Mouse (Mus musculus): ENCODE results near the gene Ralgapa2. TPM values are rescaled to one million over a fixed set of nuclear protein-coding genes. Genes with fewer than 3 reads are reported as not detected.
"Not testable (repeated sequence)": the region's sequence is repeated elsewhere in the genome, so short reads cannot be mapped to it uniquely, and the experiment has no call there.

The Ralgapa2 gene
- polyA plus RNA-seq, 3 experiments from 2014 or later, result 7.4 to 13.3 (median 11.4) TPM

DNA sequence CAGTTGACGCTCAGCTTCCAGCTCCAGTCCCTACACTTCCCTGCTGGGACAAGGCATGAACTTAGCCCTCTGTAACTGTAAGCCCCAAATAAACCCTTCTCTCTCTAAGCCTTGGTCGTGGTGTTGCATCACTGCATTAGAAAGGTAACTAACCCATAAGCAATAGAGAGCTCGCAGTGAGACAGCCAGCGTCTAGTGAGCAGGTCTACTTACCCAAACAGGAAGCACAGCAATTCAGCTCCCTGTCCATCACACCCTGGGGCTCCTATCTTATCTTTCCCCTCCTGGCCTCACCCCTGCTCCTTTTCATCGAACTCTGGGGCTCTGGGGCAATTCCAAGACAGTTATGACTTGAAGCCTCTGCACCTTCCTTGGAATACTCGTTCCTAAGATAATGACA, 13.8 kb downstream of the Ralgapa2 start:
- ATAC-seq, result no peak

DNA sequence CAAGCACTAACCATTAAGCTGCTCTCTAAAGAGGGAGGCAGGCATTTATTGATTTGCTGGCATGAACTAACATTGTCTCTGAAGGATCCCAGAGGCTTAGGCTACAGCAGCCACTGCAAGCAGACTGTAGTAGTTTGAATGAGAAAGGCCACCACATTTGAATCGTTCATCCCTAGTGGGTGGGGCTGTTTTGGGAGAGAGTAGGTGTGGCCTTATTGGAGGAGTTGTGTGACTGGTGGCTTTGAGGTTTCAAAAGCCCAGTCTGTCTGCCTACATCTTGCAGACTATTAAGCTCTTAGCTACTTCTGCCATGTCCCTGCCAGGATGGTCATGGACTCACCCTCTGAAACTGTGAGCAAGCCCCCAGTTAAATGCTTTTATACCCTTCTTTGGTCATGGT, 15.1 kb downstream of the Ralgapa2 start:
- ATAC-seq, result no peak

DNA sequence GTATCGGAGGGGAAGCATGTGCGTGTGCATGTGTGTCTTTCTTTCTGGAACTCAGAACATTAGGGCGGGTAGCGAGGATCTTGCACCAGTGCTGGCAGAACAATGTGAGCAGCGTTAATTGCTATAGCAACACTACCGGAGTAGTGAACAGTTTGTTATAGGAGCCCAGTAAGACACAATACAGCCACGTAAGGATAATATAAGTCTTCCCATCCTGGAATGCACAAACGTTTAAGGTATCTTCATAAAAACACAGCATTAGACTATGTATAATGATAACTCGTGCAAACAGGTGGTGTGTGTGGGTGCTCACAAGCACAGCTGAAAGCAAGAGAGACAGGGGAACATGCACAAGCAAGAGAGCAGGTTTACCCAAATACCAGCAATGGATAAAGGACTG, 16.4 kb downstream of the Ralgapa2 start:
- no peak for ATAC-seq

DNA sequence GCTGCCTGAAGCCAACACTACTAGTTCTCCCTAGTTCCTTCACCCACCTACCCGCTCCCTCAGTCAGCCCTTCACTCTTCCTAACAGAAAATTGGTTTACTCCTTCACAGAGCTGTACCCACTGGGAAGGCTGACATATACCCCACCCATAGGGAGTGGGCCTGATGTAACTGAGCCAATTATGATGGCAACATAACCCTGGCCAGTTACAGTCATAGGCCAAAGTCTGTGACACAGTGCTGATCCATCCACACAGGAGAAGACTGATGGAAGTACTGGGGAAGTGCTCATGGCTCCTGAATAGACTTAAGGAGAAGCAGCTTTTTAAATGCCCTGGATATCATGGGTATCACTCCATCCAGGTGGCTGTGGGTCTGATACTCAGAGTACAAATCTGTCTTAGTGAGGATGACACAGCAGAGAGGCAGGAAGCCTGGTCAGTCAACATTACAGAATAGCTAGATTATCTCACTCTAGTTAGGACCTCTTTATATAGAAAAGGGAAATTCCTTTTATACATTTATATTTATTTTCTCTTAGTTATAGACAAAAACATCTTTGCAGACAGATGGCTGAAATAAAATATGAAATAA, 18.7 kb downstream of the Ralgapa2 start:
- ATAC-seq, result no peak

DNA sequence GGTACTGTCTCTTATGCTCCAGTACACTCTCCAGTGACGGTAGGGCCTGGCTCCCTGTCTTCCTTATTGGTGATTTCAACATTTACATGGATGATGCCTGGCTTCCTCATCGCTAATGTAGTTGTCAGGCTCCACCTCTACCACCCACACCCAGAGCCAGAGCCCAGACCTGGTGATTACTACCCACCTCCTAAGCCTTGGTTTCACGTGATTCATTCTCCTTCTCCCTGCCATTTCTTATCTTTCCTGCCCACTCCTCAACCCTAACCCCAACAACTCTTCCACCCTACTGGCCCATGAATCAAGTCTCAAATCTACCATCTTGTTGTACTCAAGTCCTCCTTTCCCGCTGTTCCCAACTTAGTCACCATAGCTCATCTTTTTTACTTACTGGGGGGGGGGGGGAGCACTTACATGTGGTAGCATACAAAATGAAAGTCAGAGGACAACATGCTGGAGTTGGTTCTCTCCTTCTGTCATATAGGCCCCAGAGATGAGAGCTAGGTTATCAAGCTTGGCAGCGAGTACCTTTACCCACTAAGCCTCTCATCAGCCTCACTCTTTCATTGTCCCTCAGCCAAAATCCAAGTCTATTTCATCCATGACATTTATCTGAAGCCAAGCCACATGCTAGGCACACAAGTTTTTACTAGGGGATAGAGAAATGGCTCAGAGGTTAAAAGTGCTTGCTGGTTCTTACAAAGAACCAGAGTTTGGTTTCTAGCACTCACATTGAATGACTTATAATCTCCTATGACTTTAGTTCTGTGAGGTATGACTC, 20.1 kb downstream of the Ralgapa2 start:
- ATAC-seq, result no peak

DNA sequence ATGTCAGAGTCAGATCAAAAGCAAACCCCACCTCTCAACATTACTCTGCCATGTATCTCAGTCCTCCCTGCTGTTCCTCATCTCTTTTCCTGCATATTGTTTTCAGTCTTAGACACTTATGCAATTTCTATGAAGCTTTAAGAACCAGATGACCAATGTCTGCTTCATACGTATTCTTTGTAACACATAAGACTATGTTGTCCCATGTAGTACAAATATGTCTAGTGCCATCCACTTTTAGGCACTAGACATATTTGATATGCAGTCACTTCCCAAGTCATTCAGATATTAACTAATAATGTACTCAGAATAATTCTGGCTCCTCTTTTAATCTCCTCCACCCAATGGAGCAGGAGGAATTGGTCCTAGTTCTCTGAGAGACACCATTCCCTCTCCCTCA, 21.2 kb downstream of the Ralgapa2 start:
- ATAC-seq, result no peak

DNA sequence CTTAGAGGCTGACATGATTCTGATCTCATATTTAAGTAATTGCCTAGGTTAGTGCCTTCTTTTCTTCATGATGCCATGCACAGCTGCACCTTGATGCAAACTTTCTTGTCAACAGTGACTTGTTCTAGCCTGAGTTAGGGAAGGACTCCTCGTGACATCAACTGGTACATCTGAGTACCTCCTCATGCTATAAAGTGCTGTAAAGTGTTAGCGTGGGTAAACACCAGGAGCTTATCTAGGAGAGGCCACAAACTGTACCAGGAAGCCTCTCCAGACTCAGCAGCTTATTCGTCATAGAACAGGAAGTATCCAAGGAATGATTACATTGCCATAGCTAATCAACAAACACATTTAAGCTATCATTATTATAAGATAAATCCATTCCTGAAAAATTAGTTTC, 23.9 kb downstream of the Ralgapa2 start:
- ATAC-seq, result no peak

DNA sequence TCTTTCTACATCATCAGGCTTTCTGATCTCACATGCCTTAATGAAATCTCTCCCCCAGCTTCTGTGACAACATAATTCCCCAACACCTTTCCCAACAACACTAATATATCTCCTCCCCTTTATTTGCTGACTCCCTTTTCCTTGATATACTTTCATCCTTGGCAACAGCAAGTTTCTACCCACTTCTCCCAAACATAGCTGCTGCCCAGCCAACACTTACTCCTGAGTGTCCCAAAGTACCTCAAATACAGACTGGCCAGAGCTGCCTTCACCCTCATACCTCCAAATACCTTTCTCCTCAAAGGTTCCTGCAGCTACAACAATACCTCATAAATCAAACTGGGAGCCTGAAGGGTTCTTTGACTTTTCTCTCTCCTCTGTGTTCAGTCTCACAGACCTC, 29.3 kb downstream of the Ralgapa2 start:
- ATAC-seq, result no peak

DNA sequence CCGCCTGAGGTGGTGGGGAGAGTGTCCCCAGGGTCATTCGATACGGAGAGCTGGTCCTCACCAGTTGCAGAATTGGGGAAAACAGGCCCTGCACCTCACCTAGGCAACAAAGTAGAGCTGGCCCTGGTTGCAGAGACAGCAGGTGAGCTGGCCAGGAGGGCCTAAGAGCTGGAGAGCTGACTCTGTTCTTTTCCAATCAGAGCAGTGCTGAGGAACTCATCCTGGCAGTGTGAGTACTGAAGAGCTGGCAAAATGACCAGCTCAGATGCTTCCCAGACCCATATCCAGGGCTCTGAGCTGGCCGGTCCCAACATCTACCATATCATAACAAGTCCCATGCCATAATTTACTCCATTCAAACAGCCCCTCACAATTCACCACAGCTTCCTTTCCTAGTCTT, 34.7 kb downstream of the Ralgapa2 start:
- ATAC-seq, result no peak

DNA sequence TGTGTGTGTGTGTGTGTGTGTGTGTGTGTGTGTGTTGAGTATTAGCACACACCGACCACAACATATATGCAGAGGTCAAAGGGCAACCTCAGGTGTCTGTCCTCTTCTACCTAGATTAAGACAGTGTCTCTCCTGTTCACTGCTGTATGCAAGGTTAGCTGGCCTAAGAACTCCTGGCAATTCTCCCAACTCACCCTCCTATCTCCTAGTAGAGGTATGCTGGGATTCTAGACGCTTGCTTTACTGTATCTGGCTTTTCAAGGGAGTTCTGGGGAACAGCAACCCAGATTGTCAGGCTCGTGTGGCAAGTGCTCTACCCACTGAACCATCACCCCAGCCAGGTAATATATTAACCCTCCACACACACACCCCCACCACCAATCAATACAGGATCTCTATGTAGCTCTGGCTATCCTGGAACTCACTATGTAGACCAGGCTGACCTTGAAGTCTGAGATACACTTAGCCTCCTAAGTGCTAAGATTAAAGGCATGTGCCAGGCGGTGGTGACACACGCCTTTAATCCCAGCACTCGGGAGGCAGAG, 35.6 kb downstream of the Ralgapa2 start:
- no peak for ATAC-seq

DNA sequence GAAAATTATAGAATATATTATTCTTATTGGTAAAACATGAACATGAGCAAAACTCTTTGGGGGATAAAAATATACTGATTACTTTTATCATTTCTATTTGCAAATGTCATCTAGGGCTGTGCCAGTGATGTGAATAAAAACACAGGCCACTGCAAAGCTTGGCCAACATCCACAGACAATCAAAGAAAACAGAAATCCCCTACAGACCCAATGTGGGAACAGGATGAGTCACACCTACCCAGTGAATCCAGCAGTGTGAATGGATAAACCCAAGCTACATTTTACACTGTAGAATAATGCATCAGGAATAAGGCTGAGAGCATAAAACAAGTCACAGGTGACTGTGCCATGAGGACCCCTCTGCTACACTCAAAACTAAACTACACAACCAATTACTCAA, 36.1 kb downstream of the Ralgapa2 start:
- ATAC-seq, result no peak

DNA sequence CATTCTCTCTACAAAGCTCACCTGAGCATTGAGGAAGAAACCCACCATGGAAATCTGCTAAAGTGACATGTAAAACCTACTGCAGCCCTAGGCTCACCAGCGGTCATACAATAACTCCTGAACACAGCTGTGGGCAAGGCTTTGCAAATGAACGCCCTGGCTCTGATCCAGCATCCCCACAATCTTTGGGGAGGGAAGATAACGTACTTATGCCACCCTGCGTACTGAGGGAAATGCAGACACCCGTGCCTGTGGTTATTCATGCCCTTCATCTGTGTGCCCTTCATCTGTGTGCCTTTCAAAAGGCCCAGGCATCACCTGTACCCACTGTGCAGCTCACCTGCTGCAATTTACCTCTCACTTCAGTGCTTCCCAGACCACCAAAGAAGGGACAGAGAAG, 41.2 kb downstream of the Ralgapa2 start:
- no peak for ATAC-seq

DNA sequence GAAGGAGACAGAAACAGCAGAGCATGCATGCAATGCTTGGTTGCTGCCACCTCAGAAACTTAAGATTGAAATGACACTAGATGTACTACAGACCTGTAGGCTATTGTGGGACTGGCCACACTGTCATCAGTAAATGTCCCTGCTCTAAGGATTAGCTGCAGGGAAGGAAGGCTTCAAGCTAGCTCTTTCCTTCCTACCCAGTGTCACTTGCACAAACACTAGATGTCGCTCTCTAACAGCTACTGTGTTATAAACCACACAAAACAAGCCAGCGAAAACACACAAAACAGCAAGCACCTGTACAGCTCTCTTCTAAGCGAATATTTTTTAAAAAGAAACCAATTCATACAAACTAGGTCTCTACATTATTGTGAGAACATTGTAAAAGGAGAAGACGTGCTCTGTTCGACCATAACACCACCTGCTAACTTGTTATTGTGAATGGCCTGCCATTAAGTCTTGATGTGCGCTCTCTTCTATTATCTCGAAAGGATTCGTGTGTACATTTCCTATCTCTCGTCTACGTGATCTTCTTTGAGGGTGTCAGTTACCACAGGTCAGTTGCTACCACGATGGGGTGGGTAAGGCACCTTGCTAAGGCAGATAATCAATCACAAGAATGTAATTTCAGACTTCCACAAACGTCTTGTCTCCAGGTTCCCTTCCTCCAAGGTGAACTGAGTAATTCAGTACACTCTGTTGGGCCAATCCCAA, 42.3 kb downstream of the Ralgapa2 start:
- no peak for ATAC-seq

DNA sequence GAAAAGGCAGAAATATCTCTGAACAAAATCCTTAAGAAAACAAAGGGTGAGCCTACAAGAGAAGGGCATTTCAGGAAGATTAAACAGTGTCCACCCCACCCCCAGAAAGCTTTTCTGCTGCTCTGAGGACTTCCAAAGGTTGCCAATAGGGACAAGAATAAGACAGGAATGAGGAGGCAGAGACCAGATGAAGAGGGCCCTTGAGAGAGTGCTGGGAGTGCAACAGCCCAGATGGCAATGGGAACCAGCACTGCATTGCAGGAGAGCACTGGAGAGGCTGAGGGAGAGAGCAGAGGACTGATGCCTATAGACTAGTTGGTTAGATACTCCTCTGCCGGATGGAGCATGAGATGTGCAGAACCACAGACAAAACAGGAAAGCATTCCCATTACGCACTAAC, 43.2 kb downstream of the Ralgapa2 start:
- ATAC-seq, result no peak

DNA sequence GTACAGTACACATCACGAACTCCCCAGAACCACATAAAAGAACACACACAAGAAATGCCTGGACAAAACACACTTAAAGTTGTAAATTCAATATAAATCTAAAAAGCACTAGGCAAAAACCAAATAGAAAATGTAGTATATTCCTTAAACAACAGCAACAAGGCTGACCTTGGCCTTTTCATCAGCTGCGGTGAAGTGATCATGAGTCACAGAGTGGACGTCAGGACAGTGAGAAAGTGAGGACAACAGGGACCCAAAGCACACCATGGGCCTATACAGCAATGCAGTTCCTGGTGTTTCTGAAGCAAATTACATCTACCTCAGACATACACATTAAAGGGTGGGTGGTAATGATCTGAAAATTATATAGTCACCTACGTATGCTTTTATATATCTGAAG, 44.1 kb downstream of the Ralgapa2 start:
- ATAC-seq, result no peak

DNA sequence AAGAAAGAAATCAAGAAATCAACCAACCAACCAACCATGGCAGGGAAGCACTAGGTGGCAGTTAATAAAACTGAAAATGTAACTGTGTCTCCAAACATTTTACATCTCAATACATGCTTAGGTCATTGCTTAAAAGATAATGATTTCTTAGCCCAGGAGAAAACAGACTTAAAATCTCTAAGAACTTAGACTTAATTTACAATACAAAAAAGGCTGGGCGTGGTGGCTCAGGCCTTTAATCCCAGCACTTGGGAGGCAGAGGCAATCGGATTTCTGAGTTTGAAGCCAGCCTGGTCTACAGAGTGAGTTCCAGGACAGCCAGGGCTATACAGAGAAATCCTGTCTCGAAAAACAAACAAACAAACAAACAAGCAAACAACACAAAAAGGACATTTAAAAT, 45.3 kb downstream of the Ralgapa2 start:
- not testable (repeated sequence) for ATAC-seq

DNA sequence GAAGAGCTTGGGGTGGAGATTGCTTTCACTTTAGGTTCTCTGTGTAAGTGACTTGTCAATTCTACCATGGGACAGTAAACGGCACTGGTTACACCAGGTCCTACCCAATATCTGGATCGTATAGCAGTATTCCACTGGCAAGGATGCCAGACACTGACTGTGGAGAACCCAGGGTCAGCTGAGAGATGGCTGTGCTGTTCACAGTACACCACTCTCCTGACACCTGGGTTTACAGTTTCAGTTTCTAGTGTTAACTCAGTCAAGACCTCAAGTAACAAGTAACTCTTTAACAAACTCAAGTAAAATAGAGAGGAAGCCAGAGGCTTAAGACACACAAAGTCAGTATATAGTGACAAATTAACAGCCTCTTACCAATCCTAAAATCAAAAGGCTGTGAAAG, 54.6 kb downstream of the Ralgapa2 start:
- no peak for ATAC-seq

DNA sequence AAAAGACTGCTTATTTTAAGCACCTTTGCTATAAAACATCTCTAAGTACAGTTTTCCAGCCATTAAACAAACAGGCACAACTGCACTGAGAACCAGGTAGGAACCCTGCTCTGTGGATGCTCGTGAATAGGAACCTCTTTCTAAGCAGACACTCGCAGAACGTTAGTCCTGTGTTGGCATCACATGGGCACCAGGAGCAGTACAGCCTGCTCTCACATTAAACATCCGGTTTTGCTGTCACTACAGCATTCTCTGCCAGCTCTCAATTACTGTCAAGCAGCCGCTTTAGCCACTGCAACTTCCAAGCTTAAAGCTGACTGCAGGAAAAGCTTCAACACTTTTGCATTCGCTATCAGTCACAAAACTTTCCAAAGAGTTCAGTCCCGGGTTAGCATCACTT, 55.5 kb downstream of the Ralgapa2 start:
- ATAC-seq, result no peak

DNA sequence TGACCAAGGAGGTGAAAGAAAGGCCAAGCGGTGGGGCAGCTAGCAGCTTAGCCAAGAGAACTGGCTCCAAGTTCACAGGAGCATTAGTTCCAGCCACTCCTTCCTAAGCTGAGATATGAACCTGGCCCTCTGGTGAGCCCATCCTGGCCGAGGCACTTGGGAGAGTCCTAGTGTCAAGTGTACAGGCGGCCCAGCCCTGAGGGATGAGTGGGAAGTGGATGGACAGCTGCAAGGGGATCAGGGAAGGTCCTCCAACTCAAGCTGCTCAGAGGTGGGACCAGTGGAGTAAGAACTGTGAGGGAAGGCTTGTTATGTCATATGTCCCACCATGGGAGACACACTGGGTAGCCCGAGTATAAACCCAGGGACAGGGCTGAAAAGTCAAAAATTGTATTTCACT, 56.1 kb downstream of the Ralgapa2 start:
- ATAC-seq, result no peak

DNA sequence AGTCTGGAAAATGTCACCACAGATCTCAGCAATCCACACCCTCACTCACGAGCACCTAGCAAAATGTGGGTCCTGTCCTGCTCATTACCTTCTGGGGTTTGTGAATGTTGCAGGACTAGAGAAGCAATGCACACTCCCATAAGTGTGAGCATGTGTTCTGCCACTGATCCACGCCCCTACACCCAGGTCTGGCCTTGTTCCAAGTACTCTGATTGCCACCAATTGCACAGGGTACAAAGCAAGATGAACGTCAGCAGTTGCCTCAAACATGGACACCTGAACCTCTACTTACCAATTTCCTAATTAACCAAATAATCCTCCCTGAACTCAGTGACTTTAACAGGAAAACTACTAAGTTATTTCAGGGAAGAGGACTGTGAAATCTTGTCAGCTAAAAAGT, 68.1 kb downstream of the Ralgapa2 start:
- no peak for ATAC-seq

DNA sequence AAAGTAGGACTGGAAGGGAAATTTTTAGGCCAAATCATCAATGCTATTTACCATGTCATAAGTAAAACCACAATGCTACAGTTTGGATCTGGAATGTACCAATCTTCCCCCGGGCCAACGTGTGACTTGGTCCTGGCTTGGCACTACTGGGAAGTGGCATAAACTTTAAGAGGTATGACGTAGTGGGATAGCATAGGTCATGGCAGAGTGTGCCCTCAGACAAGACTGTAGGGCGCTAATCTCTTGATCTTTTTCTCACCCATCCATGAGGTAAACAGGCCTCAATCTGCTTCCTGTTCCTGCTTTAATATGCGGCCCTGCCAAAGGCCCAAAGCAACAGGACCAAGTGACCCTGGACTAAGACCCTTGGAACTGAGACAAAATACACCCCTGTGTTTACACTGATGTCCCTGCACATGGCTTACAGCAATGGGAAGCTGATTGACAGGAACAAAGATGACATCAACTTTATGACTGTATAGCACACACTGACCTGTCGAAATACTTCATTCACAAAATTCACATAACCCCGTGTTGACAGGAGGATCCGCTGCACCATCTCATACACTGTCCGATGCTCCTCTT, 68.8 kb downstream of the Ralgapa2 start:
- no peak for ATAC-seq

DNA sequence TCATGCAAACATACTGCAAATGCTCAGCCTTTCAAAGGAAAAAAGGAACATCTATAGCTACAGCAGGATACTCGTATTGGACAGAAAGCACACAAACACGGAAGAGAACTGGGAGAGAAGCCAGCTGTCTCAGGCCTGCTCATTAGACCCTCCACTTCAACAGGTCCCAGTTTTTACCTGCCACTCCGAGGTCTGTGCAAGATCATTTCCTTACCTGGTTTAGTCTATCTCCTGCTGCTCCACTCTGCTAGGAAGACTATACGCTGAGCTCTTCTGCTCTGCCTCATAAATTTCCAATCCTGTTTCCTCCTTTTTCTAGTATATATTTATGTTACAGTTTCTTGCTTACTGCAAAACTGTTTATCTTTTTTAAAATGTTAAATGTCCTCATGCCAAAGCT, 70.4 kb downstream of the Ralgapa2 start:
- no peak for ATAC-seq

DNA sequence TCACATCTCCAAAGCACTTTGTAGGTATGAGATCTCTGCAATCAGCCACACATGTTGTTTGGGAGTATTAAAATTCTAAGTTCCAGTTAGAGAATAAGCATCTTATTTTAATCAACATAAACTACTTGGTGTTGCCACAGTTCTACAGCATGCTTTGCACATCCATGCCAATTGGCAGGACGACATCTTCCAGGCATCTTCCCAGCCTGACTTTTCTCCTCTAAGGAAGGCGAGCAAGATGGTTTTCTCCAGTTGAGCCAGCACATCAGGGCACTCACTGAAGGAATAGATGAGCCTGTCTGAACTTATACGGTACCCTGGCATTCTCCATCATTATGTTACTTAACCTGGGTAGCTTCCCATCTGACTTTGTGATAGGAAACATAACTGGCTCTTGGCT, 83.4 kb downstream of the Ralgapa2 start:
- no peak for ATAC-seq
